Mouse (Mus musculus) CH12.LX (cell line): ENCODE measurements around the gene Tmprss6. TPM values are rescaled to one million over a fixed set of nuclear protein-coding genes. Genes with fewer than 3 reads are reported as not detected.

Source experiments
- DNase-seq: peaks from one replicate; pipeline ENCODE4 v3.0.0-alpha.2; 2013; ENCODE audit errors: extremely low read depth
- H3K27ac ChIP-seq: 2 replicates; pipeline ENCODE4 v1.5.1; 2012; ENCODE audit warnings: low read depth, mild to moderate bottlenecking, control low read depth, moderate library complexity; ENCODE audit not compliant: insufficient read depth
- H3K27me3 ChIP-seq: replicated peaks from 2 replicates; pipeline ENCODE3; 2012; ENCODE audit warnings: inconsistent platforms
- H3K36me3 ChIP-seq, 2 experiments: replicated peaks in 1 of 2; 2 replicates each; pipeline versions ENCODE3 to v1.6.1; 2012; ENCODE audit warnings: inconsistent platforms in 1 of 2, low read length in 1 of 2, mild to moderate bottlenecking in 1 of 2, mixed read lengths in 1 of 2, moderate library complexity in 1 of 2; ENCODE audit not compliant: control insufficient read depth in 1 of 2, insufficient read depth in 1 of 2
- H3K4me1 ChIP-seq, 2 experiments: 2 replicates each; pipeline ENCODE4 v1.6.1; 2012; ENCODE audit warnings: inconsistent platforms in 1 of 2, moderate library complexity in 1 of 2; ENCODE audit not compliant: insufficient read depth in 2 of 2, control insufficient read depth in 1 of 2
- H3K4me2 ChIP-seq: 2 replicates; pipeline ENCODE4 v1.6.1; 2012; ENCODE audit warnings: low read depth, mild to moderate bottlenecking, control low read depth; ENCODE audit not compliant: poor library complexity, insufficient read depth, severe bottlenecking
- H3K4me3 ChIP-seq, 3 experiments: fragments of 150-350 bp in 1 of 3; sonication (generic) in 1 of 3; replicated peaks in 1 of 3; 2 replicates each; pipeline versions ENCODE3 to v1.5.1; 2011 to 2012; ENCODE audit warnings: low read depth in 2 of 3, low read length in 2 of 3, mild to moderate bottlenecking in 2 of 3, moderate library complexity in 2 of 3, control low read depth in 1 of 3, improper control_type of control experiment in 1 of 3, inconsistent platforms in 1 of 3, mixed read lengths in 1 of 3; ENCODE audit not compliant: poor library complexity in 1 of 3
- H3K79me2 ChIP-seq: replicated peaks from 2 replicates; pipeline ENCODE4 v1.6.1; 2012; ENCODE audit warnings: mild to moderate bottlenecking, moderate library complexity; ENCODE audit not compliant: control insufficient read depth, poor library complexity, insufficient read depth, severe bottlenecking; ENCODE audit errors: extremely low read depth
- H3K9ac ChIP-seq: 2 replicates; pipeline ENCODE4 v1.6.1; 2012; ENCODE audit warnings: low read depth, mild to moderate bottlenecking, control low read depth, moderate library complexity; ENCODE audit not compliant: insufficient read depth
- H3K9me3 ChIP-seq: replicated peaks from 2 replicates; pipeline ENCODE3; 2012; ENCODE audit warnings: low read length, inconsistent platforms, mixed read lengths
- BHLHE40 ChIP-seq: IDR thresholded peaks from 2 replicates; pipeline ENCODE4 v1.6.1; 2011; ENCODE audit warnings: mild to moderate bottlenecking, low read depth, low read length, improper control_type of control experiment
- CHD2 ChIP-seq: IDR thresholded peaks from 2 replicates; pipeline ENCODE4 v1.6.1; 2011; ENCODE audit warnings: low read length, improper control_type of control experiment
- CTCF ChIP-seq, 2 experiments: IDR thresholded peaks in 1 of 2; conservative IDR thresholded peaks in 1 of 2; 2 replicates each; pipeline ENCODE4 v1.5.1; 2011 to 2012; ENCODE audit warnings: low read depth in 2 of 2, low read length in 2 of 2, improper control_type of control experiment in 1 of 2, inconsistent platforms in 1 of 2, mild to moderate bottlenecking in 1 of 2, moderate library complexity in 1 of 2
- ELF1 ChIP-seq: IDR thresholded peaks from 2 replicates; pipeline ENCODE4 v1.6.1; 2014; ENCODE audit warnings: low read depth, mild to moderate bottlenecking, inconsistent platforms, low read length, improper control_type of control experiment
- ETS1 ChIP-seq: conservative IDR thresholded peaks from 2 replicates; pipeline ENCODE4 v1.6.1; 2012; ENCODE audit warnings: low read depth, mild to moderate bottlenecking, inconsistent platforms, low read length, improper control_type of control experiment, moderate library complexity
- IRF4 ChIP-seq: IDR thresholded peaks from 2 replicates; pipeline ENCODE4 v1.6.1; 2014; ENCODE audit warnings: low read depth, mild to moderate bottlenecking, inconsistent platforms, low read length, improper control_type of control experiment
- JUN ChIP-seq: IDR thresholded peaks from 2 replicates; pipeline ENCODE4 v1.6.1; 2011; ENCODE audit warnings: low read depth, mild to moderate bottlenecking, low read length, improper control_type of control experiment, moderate library complexity; ENCODE audit not compliant: insufficient read depth
- MAFK ChIP-seq: IDR thresholded peaks from 2 replicates; pipeline ENCODE4 v1.6.1; 2011; ENCODE audit warnings: low read length, improper control_type of control experiment; ENCODE audit not compliant: insufficient replicate concordance
- MAX ChIP-seq: IDR thresholded peaks from 2 replicates; pipeline ENCODE4 v1.6.1; 2011; ENCODE audit warnings: low read length, improper control_type of control experiment
- MAZ ChIP-seq: IDR thresholded peaks from 2 replicates; pipeline ENCODE4 v1.6.1; 2012; ENCODE audit warnings: low read depth, mild to moderate bottlenecking, inconsistent platforms, low read length, improper control_type of control experiment, moderate library complexity
- MXI1 ChIP-seq: IDR thresholded peaks from 2 replicates; pipeline ENCODE4 v1.6.1; 2011; ENCODE audit warnings: mild to moderate bottlenecking, low read depth, low read length, improper control_type of control experiment
- MYC ChIP-seq: IDR thresholded peaks from 2 replicates; pipeline ENCODE4 v1.6.1; 2011; ENCODE audit warnings: low read depth, mild to moderate bottlenecking, improper control_type of control experiment, low read length
- NELFE ChIP-seq: IDR thresholded peaks from 2 replicates; pipeline ENCODE4 v1.6.1; 2011; ENCODE audit warnings: low read depth, low read length, improper control_type of control experiment
- NRF1 ChIP-seq: IDR thresholded peaks from 2 replicates; pipeline ENCODE4 v1.6.1; 2014; ENCODE audit warnings: low read depth, mild to moderate bottlenecking, inconsistent platforms, low read length, improper control_type of control experiment, moderate library complexity
- PAX5 ChIP-seq: IDR thresholded peaks from 2 replicates; pipeline ENCODE4 v1.6.1; 2012; ENCODE audit warnings: low read length, inconsistent platforms, mixed read lengths
- POLR2A ChIP-seq: IDR thresholded peaks from 2 replicates; pipeline ENCODE4 v1.6.1; 2011; ENCODE audit warnings: low read depth, mild to moderate bottlenecking, improper control_type of control experiment, low read length
- RCOR1 ChIP-seq: conservative IDR thresholded peaks from 2 replicates; pipeline ENCODE4 v1.6.1; 2012; ENCODE audit warnings: low read depth, mild to moderate bottlenecking, inconsistent platforms, low read length, improper control_type of control experiment
- SIN3A ChIP-seq: IDR thresholded peaks from 2 replicates; pipeline ENCODE4 v1.6.1; 2012; ENCODE audit warnings: low read length, improper control_type of control experiment, inconsistent platforms
- SMC3 ChIP-seq: IDR thresholded peaks from 2 replicates; pipeline ENCODE4 v1.6.1; 2011; ENCODE audit warnings: low read depth, low read length, improper control_type of control experiment
- TBP ChIP-seq: conservative IDR thresholded peaks from 2 replicates; pipeline ENCODE4 v1.6.1; 2011; ENCODE audit warnings: low read depth, low read length, improper control_type of control experiment
- TCF12 ChIP-seq: IDR thresholded peaks from 2 replicates; pipeline ENCODE4 v1.6.1; 2014; ENCODE audit warnings: low read depth, mild to moderate bottlenecking, inconsistent platforms, low read length, improper control_type of control experiment
- USF2 ChIP-seq: conservative IDR thresholded peaks from 2 replicates; pipeline ENCODE4 v1.6.1; 2011; ENCODE audit warnings: low read depth, low read length, improper control_type of control experiment
- ZC3H11A ChIP-seq: IDR thresholded peaks from 2 replicates; pipeline ENCODE4 v1.6.1; 2012; ENCODE audit warnings: low read depth, mild to moderate bottlenecking, inconsistent platforms, low read length, improper control_type of control experiment
- ZNF384 ChIP-seq: IDR thresholded peaks from 2 replicates; pipeline ENCODE4 v1.6.1; 2012; ENCODE audit warnings: low read depth, low read length, improper control_type of control experiment, inconsistent platforms
- dilution Hi-C: fragments of 300-500 bp; cut with MboI; formaldehyde crosslinking; loops from 2 replicates; pipeline ENCODE4 v1.14.3; 2020; ENCODE audit warnings: low sequenced_read_pairs; ENCODE audit not compliant: extremely low pct_unique_long_range_greater_than_20kb, extremely low pct_ligation_motif_present
- in situ Hi-C: fragments of 300-500 bp; cut with MboI; formaldehyde crosslinking; loops from 3 replicates; pipeline ENCODE4 v1.14.3; 2019; ENCODE audit warnings: low sequenced_read_pairs, low pct_ligation_motif_present, low pct_unique_long_range_greater_than_20kb, mixed read lengths
- polyA plus RNA-seq: library from polyadenylated mRNA; unstranded; fragments of >175 nt; gene quantifications from 2 replicates; pipeline ENCODE4 v1.2.1, GENCODE M21; 2012; ENCODE audit warnings: low read depth; ENCODE audit not compliant: insufficient read length
- total RNA-seq, 2 experiments: library from RNA; depleted of rRNA; stranded (reverse); fragments of 300-350 nt in 1 of 2; fragments of >200 nt in 1 of 2; gene quantifications; 2 replicates each; pipeline ENCODE4 v1.2.3; 2012 to 2014

The Tmprss6 gene
- total and polyA plus RNA-seq, 3 experiments, result 0.24 to 0.54 (median 0.34) TPM

- Histone ChIP-seq H3K79me2 (no peaks in the 10 kb centered on the region), H3K4me2 (no peak overlapping the region), H3K27me3 (no peaks in the 10 kb centered on the region), H3K4me1 (peaks cover 31 to 67% of the 10 kb centered on the region in 2 experiments), H3K4me3 (peak overlapping the region in 1 of 3 experiments; percentile 50), H3K9me3 (no peaks in the 10 kb centered on the region), H3K27ac (no peak overlapping the region), H3K36me3 (peaks cover 30 to 40% of the 10 kb centered on the region in 2 experiments), H3K9ac (no peak overlapping the region)
- no peak for DNase-seq
- in situ Hi-C loops, result no loop called here
- TF ChIP-seq ZNF384, result no peak
- TF ChIP-seq JUN, result no peak
- TF ChIP-seq BHLHE40, result no peak
- TF ChIP-seq ELF1, result no peak
- no peak for TF ChIP-seq TCF12
- TF ChIP-seq MAFK, result no peak
- TF ChIP-seq ZC3H11A, result no peak
- no peak for TF ChIP-seq USF2
- TF ChIP-seq POLR2A, result no peak
- no peak for TF ChIP-seq NRF1
- no peak for TF ChIP-seq MXI1
- no peak for TF ChIP-seq ETS1
- TF ChIP-seq TBP, result no peak
- dilution Hi-C loops, result no loop called here
Observed at GRCm38 (mm10) chr15:78478073-78478472, 9.6 kb upstream of the Tmprss6 start.

GRCm38 (mm10) chr15:78476878-78477277 is 8.4 kb upstream of the Tmprss6 start:
- Histone ChIP-seq H3K27me3 (no peaks in the 10 kb centered on the region), H3K36me3 (peaks cover 20 to 29% of the 10 kb centered on the region in 2 experiments), H3K9me3 (no peaks in the 10 kb centered on the region), H3K27ac (peak overlapping the region; percentile 45; the same call in 1 of the 2 replicates), H3K4me3 (peak overlapping the region in 1 of 3 experiments; percentile 50), H3K9ac (no peak overlapping the region), H3K79me2 (no peaks in the 10 kb centered on the region), H3K4me1 (peaks cover 33 to 76% of the 10 kb centered on the region in 2 experiments), H3K4me2 (peak overlapping the region; percentile 12)
- in situ Hi-C loops (no loop called here), dilution Hi-C loops (no loop called here)
- DNase-seq, result no peak
- TF ChIP-seq MXI1 (no peak), BHLHE40 (peak; percentile 56; the same call in 1 of the 2 replicates)
- TF ChIP-seq, all 38 proteins: peak for 1

- dilution Hi-C loops, result no loop called here
- DNase-seq, result peak; percentile 88
- Histone ChIP-seq H3K4me2 (peak overlapping the region; percentile 4), H3K79me2 (no peaks in the 10 kb centered on the region), H3K27ac (peak overlapping the region; percentile 86), H3K36me3 (peaks cover 7 to 17% of the 10 kb centered on the region in 2 experiments), H3K4me3 (peak overlapping the region in 1 of 3 experiments; percentile 26), H3K4me1 (peaks cover 39 to 77% of the 10 kb centered on the region in 2 experiments), H3K27me3 (no peaks in the 10 kb centered on the region), H3K9ac (peak overlapping the region; percentile 2; the same call in 1 of the 2 replicates), H3K9me3 (no peaks in the 10 kb centered on the region)
- in situ Hi-C loops, result no loop called here
- TF ChIP-seq SIN3A, result 0 out of 2 replicates have a peak, but pooled peaks have one; percentile 19
- TF ChIP-seq MAZ, result peak; percentile 76; the same call in 1 of the 2 replicates
- TF ChIP-seq ELF1, result peak; percentile 86
- TF ChIP-seq CTCF (conservative IDR thresholded peaks at IDR 0.05 in 1 of 2, IDR thresholded peaks at IDR 0.05 in 1 of 2; ENCODE audit: low read depth in 2 of 2, low read length in 2 of 2), result no peak
- 0 out of 2 replicates have a peak, but pooled peaks have one; percentile 29 for TF ChIP-seq MXI1
- peak; percentile 25; the same call in 1 of the 2 replicates for TF ChIP-seq MAX
- no peak for TF ChIP-seq PAX5
- TF ChIP-seq NELFE, result peak; percentile 52; the same call in 1 of the 2 replicates
- peak; percentile 78 for TF ChIP-seq IRF4
- TF ChIP-seq ETS1, result peak; percentile 64
- 0 out of 2 replicates have a peak, but pooled peaks have one; percentile 50 for TF ChIP-seq RCOR1
- peak; percentile 58; the same call in 1 of the 2 replicates for TF ChIP-seq BHLHE40
- TF ChIP-seq MAFK, result no peak
- no peak for TF ChIP-seq USF2
- TF ChIP-seq SMC3, result no peak
- 0 out of 2 replicates have a peak, but pooled peaks have one; percentile 42 for TF ChIP-seq MYC
- TF ChIP-seq POLR2A, result peak; percentile 41; the same call in 1 of the 2 replicates
- no peak; the same call in 1 of the 2 replicates for TF ChIP-seq CHD2
Observed at GRCm38 (mm10) chr15:78475604-78476031, 7.2 kb upstream of the Tmprss6 start.
